Mouse (Mus musculus): ENCODE results near the gene Uchl1. TPM values are rescaled to one million over a fixed set of nuclear protein-coding genes. Genes with fewer than 3 reads are reported as not detected.
A peak's percentile ranks its signal among the peaks of the same experiment; 100 is the strongest.

Gene Uchl1
- polyA plus RNA-seq, 1 experiment from 2014 or later, result 73.4 TPM

GRCm38 (mm10) chr5:66701951-66702350, 26.1 kb downstream of the Uchl1 start:
- Histone ChIP-seq H3K9me3 (ENCODE audit: control insufficient read depth) (no peaks in the 10 kb centered on the region), H3K36me3 (ENCODE audit: control insufficient read depth, insufficient read depth) (no peaks in the 10 kb centered on the region), H3K4me1 (replicated peaks; ENCODE audit: control insufficient read depth, insufficient read depth, low read length) (no peaks in the 10 kb centered on the region), H3K9ac (ENCODE audit: low read depth, low read length) (no peak overlapping the region), H3K4me2 (replicated peaks; ENCODE audit: low read depth) (no peak overlapping the region), H3K27ac (ENCODE audit: low read depth, low read length) (no peak overlapping the region), H3K27me3 (replicated peaks; ENCODE audit: control insufficient read depth, insufficient read depth, low read length) (no peaks in the 10 kb centered on the region), H3K4me3 (ENCODE audit: low read depth, low read length) (no peak overlapping the region)
- TF ChIP-seq CTCF (IDR thresholded peaks at IDR 0.05; ENCODE audit: low read depth), result no peak
- 90% methylated on average over 4 of the region's 4 CpGs for WGBS
- no peak for ATAC-seq

- no peak for TF ChIP-seq CTCF (IDR thresholded peaks at IDR 0.05; ENCODE audit: low read depth)
- no peak for ATAC-seq
- H3K9me3 ChIP-seq (ENCODE audit: control insufficient read depth), result no peaks in the 10 kb centered on the region
- no peaks in the 10 kb centered on the region for H3K4me1 ChIP-seq (replicated peaks; ENCODE audit: control insufficient read depth, insufficient read depth, low read length)
- no peak overlapping the region for H3K9ac ChIP-seq (ENCODE audit: low read depth, low read length)
- H3K27me3 ChIP-seq (replicated peaks; ENCODE audit: control insufficient read depth, insufficient read depth, low read length), result no peaks in the 10 kb centered on the region
- no peaks in the 10 kb centered on the region for H3K36me3 ChIP-seq (ENCODE audit: control insufficient read depth, insufficient read depth)
- H3K27ac ChIP-seq (ENCODE audit: low read depth, low read length), result no peak overlapping the region
- H3K4me2 ChIP-seq (replicated peaks; ENCODE audit: low read depth), result no peak overlapping the region
- WGBS, result 22% methylated on average over 10 of the region's 10 CpGs
- no peak overlapping the region for H3K4me3 ChIP-seq (ENCODE audit: low read depth, low read length)
Measured at GRCm38 (mm10) chr5:66703317-66704004, 27.6 kb downstream of the Uchl1 start.

- Histone ChIP-seq H3K9me3 (ENCODE audit: control insufficient read depth) (no peaks in the 10 kb centered on the region), H3K27me3 (replicated peaks; ENCODE audit: control insufficient read depth, insufficient read depth, low read length) (no peaks in the 10 kb centered on the region), H3K36me3 (ENCODE audit: control insufficient read depth, insufficient read depth) (no peaks in the 10 kb centered on the region), H3K27ac (ENCODE audit: low read depth, low read length) (no peak overlapping the region), H3K4me3 (ENCODE audit: low read depth, low read length) (no peak overlapping the region), H3K4me2 (replicated peaks; ENCODE audit: low read depth) (no peak overlapping the region), H3K9ac (ENCODE audit: low read depth, low read length) (no peak overlapping the region), H3K4me1 (replicated peaks; ENCODE audit: control insufficient read depth, insufficient read depth, low read length) (no peaks in the 10 kb centered on the region)
- ATAC-seq, result no peak
- no peak for TF ChIP-seq CTCF (IDR thresholded peaks at IDR 0.05; ENCODE audit: low read depth)
- WGBS, result 68% methylated on average over 5 of the region's 5 CpGs
Measured at GRCm38 (mm10) chr5:66707859-66708258, 32.0 kb downstream of the Uchl1 start.

- ATAC-seq, result no peak
- Histone ChIP-seq H3K4me3 (ENCODE audit: low read depth, low read length) (no peak overlapping the region), H3K27me3 (replicated peaks; ENCODE audit: control insufficient read depth, insufficient read depth, low read length) (no peaks in the 10 kb centered on the region), H3K9ac (ENCODE audit: low read depth, low read length) (no peak overlapping the region), H3K36me3 (ENCODE audit: control insufficient read depth, insufficient read depth) (no peaks in the 10 kb centered on the region), H3K4me1 (replicated peaks; ENCODE audit: control insufficient read depth, insufficient read depth, low read length) (no peaks in the 10 kb centered on the region), H3K27ac (ENCODE audit: low read depth, low read length) (no peak overlapping the region), H3K9me3 (ENCODE audit: control insufficient read depth) (no peaks in the 10 kb centered on the region), H3K4me2 (replicated peaks; ENCODE audit: low read depth) (no peak overlapping the region)
- peak; percentile 64 for TF ChIP-seq CTCF (IDR thresholded peaks at IDR 0.05; ENCODE audit: low read depth)
- 21% methylated on average over 4 of the region's 4 CpGs for WGBS
Measured at GRCm38 (mm10) chr5:66710445-66711019, 34.6 kb downstream of the Uchl1 start.

GRCm38 (mm10) chr5:66712801-66713200, 36.9 kb downstream of the Uchl1 start:
- 63% methylated on average over 6 of the region's 6 CpGs for WGBS
- Histone ChIP-seq H3K36me3 (ENCODE audit: control insufficient read depth, insufficient read depth) (no peaks in the 10 kb centered on the region), H3K4me2 (replicated peaks; ENCODE audit: low read depth) (no peak overlapping the region), H3K27ac (ENCODE audit: low read depth, low read length) (no peak overlapping the region), H3K4me1 (replicated peaks; ENCODE audit: control insufficient read depth, insufficient read depth, low read length) (no peaks in the 10 kb centered on the region), H3K9me3 (ENCODE audit: control insufficient read depth) (no peaks in the 10 kb centered on the region), H3K9ac (ENCODE audit: low read depth, low read length) (no peak overlapping the region), H3K4me3 (ENCODE audit: low read depth, low read length) (no peak overlapping the region), H3K27me3 (replicated peaks; ENCODE audit: control insufficient read depth, insufficient read depth, low read length) (no peaks in the 10 kb centered on the region)
- no peak for ATAC-seq
- TF ChIP-seq CTCF (IDR thresholded peaks at IDR 0.05; ENCODE audit: low read depth), result no peak

- Histone ChIP-seq H3K27me3 (replicated peaks; ENCODE audit: control insufficient read depth, insufficient read depth, low read length) (no peaks in the 10 kb centered on the region), H3K36me3 (ENCODE audit: control insufficient read depth, insufficient read depth) (no peaks in the 10 kb centered on the region), H3K4me1 (replicated peaks; ENCODE audit: control insufficient read depth, insufficient read depth, low read length) (no peaks in the 10 kb centered on the region), H3K4me3 (ENCODE audit: low read depth, low read length) (no peak overlapping the region), H3K4me2 (replicated peaks; ENCODE audit: low read depth) (no peak overlapping the region), H3K9ac (ENCODE audit: low read depth, low read length) (no peak overlapping the region), H3K9me3 (ENCODE audit: control insufficient read depth) (no peaks in the 10 kb centered on the region), H3K27ac (ENCODE audit: low read depth, low read length) (no peak overlapping the region)
- 67% methylated on average over 4 of the region's 4 CpGs for WGBS
- TF ChIP-seq CTCF (IDR thresholded peaks at IDR 0.05; ENCODE audit: low read depth), result no peak
- no peak for ATAC-seq
Measured at GRCm38 (mm10) chr5:66715498-66715931, 39.6 kb downstream of the Uchl1 start.

All from intestine, postnatal 0 days (tissue).